Mouse (Mus musculus) CH12.LX (cell line): ENCODE measurements around the gene Acap3. TPM values are rescaled to one million over a fixed set of nuclear protein-coding genes. Genes with fewer than 3 reads are reported as not detected.

Experiments used
- DNase-seq: peaks from one replicate; pipeline ENCODE4 v3.0.0-alpha.2; 2013; ENCODE audit errors: extremely low read depth
- H3K27ac ChIP-seq: 2 replicates; pipeline ENCODE4 v1.5.1; 2012; ENCODE audit warnings: low read depth, mild to moderate bottlenecking, control low read depth, moderate library complexity; ENCODE audit not compliant: insufficient read depth
- H3K27me3 ChIP-seq: replicated peaks from 2 replicates; pipeline ENCODE3; 2012; ENCODE audit warnings: inconsistent platforms
- H3K36me3 ChIP-seq, 2 experiments: replicated peaks in 1 of 2; 2 replicates each; pipeline versions ENCODE3 to v1.6.1; 2012; ENCODE audit warnings: inconsistent platforms in 1 of 2, low read length in 1 of 2, mild to moderate bottlenecking in 1 of 2, mixed read lengths in 1 of 2, moderate library complexity in 1 of 2; ENCODE audit not compliant: control insufficient read depth in 1 of 2, insufficient read depth in 1 of 2
- H3K4me1 ChIP-seq, 2 experiments: 2 replicates each; pipeline ENCODE4 v1.6.1; 2012; ENCODE audit warnings: inconsistent platforms in 1 of 2, moderate library complexity in 1 of 2; ENCODE audit not compliant: insufficient read depth in 2 of 2, control insufficient read depth in 1 of 2
- H3K4me2 ChIP-seq: 2 replicates; pipeline ENCODE4 v1.6.1; 2012; ENCODE audit warnings: low read depth, mild to moderate bottlenecking, control low read depth; ENCODE audit not compliant: poor library complexity, insufficient read depth, severe bottlenecking
- H3K4me3 ChIP-seq, 3 experiments: fragments of 150-350 bp in 1 of 3; sonication (generic) in 1 of 3; replicated peaks in 1 of 3; 2 replicates each; pipeline versions ENCODE3 to v1.5.1; 2011 to 2012; ENCODE audit warnings: low read depth in 2 of 3, low read length in 2 of 3, mild to moderate bottlenecking in 2 of 3, moderate library complexity in 2 of 3, control low read depth in 1 of 3, improper control_type of control experiment in 1 of 3, inconsistent platforms in 1 of 3, mixed read lengths in 1 of 3; ENCODE audit not compliant: poor library complexity in 1 of 3
- H3K79me2 ChIP-seq: replicated peaks from 2 replicates; pipeline ENCODE4 v1.6.1; 2012; ENCODE audit warnings: mild to moderate bottlenecking, moderate library complexity; ENCODE audit not compliant: control insufficient read depth, poor library complexity, insufficient read depth, severe bottlenecking; ENCODE audit errors: extremely low read depth
- H3K9ac ChIP-seq: 2 replicates; pipeline ENCODE4 v1.6.1; 2012; ENCODE audit warnings: low read depth, mild to moderate bottlenecking, control low read depth, moderate library complexity; ENCODE audit not compliant: insufficient read depth
- H3K9me3 ChIP-seq: replicated peaks from 2 replicates; pipeline ENCODE3; 2012; ENCODE audit warnings: low read length, inconsistent platforms, mixed read lengths
- BHLHE40 ChIP-seq: IDR thresholded peaks from 2 replicates; pipeline ENCODE4 v1.6.1; 2011; ENCODE audit warnings: mild to moderate bottlenecking, low read depth, low read length, improper control_type of control experiment
- CHD1 ChIP-seq: IDR thresholded peaks from 2 replicates; pipeline ENCODE4 v1.6.1; 2012; ENCODE audit warnings: low read depth, low read length, improper control_type of control experiment, inconsistent platforms
- CHD2 ChIP-seq: IDR thresholded peaks from 2 replicates; pipeline ENCODE4 v1.6.1; 2011; ENCODE audit warnings: low read length, improper control_type of control experiment
- ELF1 ChIP-seq: IDR thresholded peaks from 2 replicates; pipeline ENCODE4 v1.6.1; 2014; ENCODE audit warnings: low read depth, mild to moderate bottlenecking, inconsistent platforms, low read length, improper control_type of control experiment
- SIN3A ChIP-seq: IDR thresholded peaks from 2 replicates; pipeline ENCODE4 v1.6.1; 2012; ENCODE audit warnings: low read length, improper control_type of control experiment, inconsistent platforms
- SMC3 ChIP-seq: IDR thresholded peaks from 2 replicates; pipeline ENCODE4 v1.6.1; 2011; ENCODE audit warnings: low read depth, low read length, improper control_type of control experiment
- ZKSCAN1 ChIP-seq: IDR thresholded peaks from 2 replicates; pipeline ENCODE4 v1.6.1; 2012; ENCODE audit warnings: low read depth, inconsistent platforms, low read length, improper control_type of control experiment, borderline replicate concordance
- dilution Hi-C: fragments of 300-500 bp; cut with MboI; formaldehyde crosslinking; loops from 2 replicates; pipeline ENCODE4 v1.14.3; 2020; ENCODE audit warnings: low sequenced_read_pairs; ENCODE audit not compliant: extremely low pct_unique_long_range_greater_than_20kb, extremely low pct_ligation_motif_present
- in situ Hi-C: fragments of 300-500 bp; cut with MboI; formaldehyde crosslinking; loops from 3 replicates; pipeline ENCODE4 v1.14.3; 2019; ENCODE audit warnings: low sequenced_read_pairs, low pct_ligation_motif_present, low pct_unique_long_range_greater_than_20kb, mixed read lengths
- polyA plus RNA-seq: library from polyadenylated mRNA; unstranded; fragments of >175 nt; gene quantifications from 2 replicates; pipeline ENCODE4 v1.2.1, GENCODE M21; 2012; ENCODE audit warnings: low read depth; ENCODE audit not compliant: insufficient read length
- total RNA-seq, 2 experiments: library from RNA; depleted of rRNA; stranded (reverse); fragments of 300-350 nt in 1 of 2; fragments of >200 nt in 1 of 2; gene quantifications; 2 replicates each; pipeline ENCODE4 v1.2.3; 2012 to 2014

Gene Acap3
- total and polyA plus RNA-seq, 3 experiments = 4.2 to 10.7 (median 10.5) TPM

DNA sequence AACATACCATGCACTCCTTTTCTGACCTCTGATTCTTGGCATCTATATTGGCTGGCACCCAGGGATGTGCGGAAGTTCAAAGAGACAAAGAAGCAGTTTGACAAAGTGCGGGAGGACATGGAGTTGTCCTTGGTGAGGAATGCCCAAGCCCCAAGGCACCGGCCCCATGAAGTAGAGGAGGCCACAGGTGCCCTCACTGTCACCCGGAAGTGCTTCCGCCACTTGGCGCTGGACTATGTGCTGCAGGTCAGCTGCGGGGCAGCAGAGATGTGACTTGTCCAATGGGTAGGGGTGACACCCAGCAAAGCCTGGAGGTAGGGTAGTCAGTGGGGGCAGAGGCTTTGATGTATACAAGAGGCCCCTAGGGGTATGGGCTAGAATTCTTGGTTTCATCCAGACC, 7.7 kb downstream of the Acap3 start:
- no peak overlapping the region for H3K27ac ChIP-seq
- no peak for TF ChIP-seq CHD1
- peaks cover 53 to 82% of the 10 kb centered on the region in 2 experiments for H3K36me3 ChIP-seq
- H3K4me1 ChIP-seq = peaks cover 12 to 21% of the 10 kb centered on the region in 2 experiments
- H3K4me2 ChIP-seq = no peak overlapping the region
- H3K27me3 ChIP-seq = no peaks in the 10 kb centered on the region
- no peak overlapping the region for H3K9ac ChIP-seq
- DNase-seq = no peak
- peaks cover 3% of the 10 kb centered on the region for H3K9me3 ChIP-seq
- H3K4me3 ChIP-seq = no peak overlapping the region
- H3K79me2 ChIP-seq = peaks cover 2% of the 10 kb centered on the region; the same call in 1 of the 2 replicates
- dilution Hi-C loops = no loop called here
- in situ Hi-C loops = no loop called here

DNA sequence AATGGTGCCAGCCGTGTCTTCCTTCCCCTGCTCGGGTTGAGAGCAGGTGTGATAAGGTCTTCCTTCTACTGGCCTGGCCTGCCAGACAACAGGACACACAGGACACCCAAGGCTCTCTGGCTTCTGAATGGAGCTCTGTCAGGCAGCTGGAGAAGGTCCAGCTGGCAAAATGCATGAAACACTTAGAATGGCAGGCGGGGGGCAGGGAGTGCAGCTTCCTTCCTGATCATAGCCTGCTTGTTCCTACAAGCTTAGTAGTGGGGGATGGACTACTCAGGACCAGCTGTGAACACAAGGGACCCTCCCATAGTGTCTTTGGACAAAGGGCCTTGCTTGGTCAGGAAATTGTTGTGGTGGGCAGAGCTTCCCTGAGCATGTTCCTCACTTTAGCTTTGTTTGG, 9.6 kb downstream of the Acap3 start:
- dilution Hi-C loops = no loop called here
- in situ Hi-C loops = no loop called here
- no peak overlapping the region for H3K4me2 ChIP-seq

DNA sequence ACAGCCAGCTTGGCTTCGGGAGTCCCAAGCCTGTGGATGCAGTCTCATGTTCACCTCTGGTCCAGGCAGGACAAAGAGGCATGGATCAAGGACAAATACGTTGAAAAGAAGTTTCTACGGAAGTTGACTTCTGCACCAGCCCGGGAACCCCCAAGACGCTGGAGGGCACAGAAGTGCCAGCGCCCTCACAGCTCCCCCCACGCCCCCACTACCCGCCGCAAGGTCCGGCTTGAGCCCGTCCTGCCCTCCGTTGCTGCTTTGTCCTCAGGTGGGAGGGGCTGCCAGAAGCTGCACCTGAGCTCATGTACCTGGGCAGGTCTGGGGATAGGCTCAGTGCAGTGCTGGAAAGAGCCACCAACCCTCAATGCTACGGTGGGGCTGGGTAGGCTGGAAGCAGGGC, 11.6 kb downstream of the Acap3 start:
- Histone ChIP-seq H3K9me3 (no peaks in the 10 kb centered on the region), H3K27ac (no peak overlapping the region), H3K27me3 (no peaks in the 10 kb centered on the region), H3K79me2 (no peaks in the 10 kb centered on the region), H3K36me3 (peaks cover 48 to 94% of the 10 kb centered on the region in 2 experiments), H3K4me2 (no peak overlapping the region), H3K4me1 (0 out of 4 replicates have a peak, but pooled peaks cover 0 to 2% of the 10 kb centered on the region in 2 experiments), H3K9ac (no peak overlapping the region), H3K4me3 (no peak overlapping the region)
- in situ Hi-C loops = no loop called here
- no peak for DNase-seq
- dilution Hi-C loops = no loop called here
- TF ChIP-seq SMC3 = no peak
- TF ChIP-seq ELF1 = no peak
- TF ChIP-seq SIN3A = no peak

More for the DNA sequence above, 9.6 kb downstream of the Acap3 start:
- Histone ChIP-seq H3K4me3 (no peak overlapping the region), H3K4me1 (peaks cover 0 to 3% of the 10 kb centered on the region in 2 experiments; a peak in 2 of 4 replicates), H3K27ac (no peak overlapping the region), H3K36me3 (peaks cover 61 to 92% of the 10 kb centered on the region in 2 experiments), H3K27me3 (no peaks in the 10 kb centered on the region), H3K9ac (no peak overlapping the region), H3K9me3 (peaks cover 3% of the 10 kb centered on the region), H3K79me2 (no peaks in the 10 kb centered on the region)
- TF ChIP-seq CHD2 = no peak
- no peak for TF ChIP-seq ZKSCAN1
- TF ChIP-seq BHLHE40 = no peak
- DNase-seq = no peak
